Mouse (Mus musculus): ENCODE data around the gene Ccr5. TPM values are rescaled to one million over a fixed set of nuclear protein-coding genes. Genes with fewer than 3 reads are reported as not detected.

Gene Ccr5
- polyA plus RNA-seq, 1 experiment from 2014 or later, result 0.89 TPM

DNA sequence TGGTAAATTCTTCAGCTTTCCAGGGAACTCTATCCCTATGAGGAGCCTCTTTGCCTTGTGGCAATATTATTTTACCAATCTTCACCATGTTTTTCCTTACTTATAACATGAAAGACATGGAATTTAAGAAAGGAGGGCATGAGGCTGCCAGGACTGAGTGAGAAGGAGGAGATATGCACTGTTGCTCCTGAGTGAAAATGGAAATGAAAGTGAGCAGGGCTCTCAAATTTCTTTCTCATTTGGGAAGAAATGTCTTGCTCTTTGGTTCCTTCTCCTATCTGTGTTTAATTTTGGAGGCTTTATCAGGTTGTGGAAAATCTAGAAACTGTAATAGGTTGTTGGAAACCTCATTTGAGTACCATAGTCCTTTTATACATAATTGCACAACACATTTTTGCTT is 14.1 kb upstream of the Ccr5 start:
- H3K4me3 ChIP-seq (ENCODE audit: low read length), result no peak overlapping the region
- no peaks in the 10 kb centered on the region for H3K9me3 ChIP-seq (replicated peaks; ENCODE audit: control insufficient read depth, low read length)
- H3K9ac ChIP-seq (ENCODE audit: low read length), result no peak overlapping the region
- H3K27me3 ChIP-seq (ENCODE audit: control insufficient read depth, insufficient read depth, low read length), result no peaks in the 10 kb centered on the region
- no peak overlapping the region for H3K27ac ChIP-seq (ENCODE audit: low read length)
- H3K4me2 ChIP-seq (ENCODE audit: low read depth, low read length), result no peak overlapping the region
- no peak for ATAC-seq (replicated peaks; ENCODE audit: extremely low read depth, insufficient read depth, low FRiP score)
- H3K36me3 ChIP-seq (ENCODE audit: control insufficient read depth, insufficient read depth), result no peaks in the 10 kb centered on the region
- no peaks in the 10 kb centered on the region for H3K4me1 ChIP-seq (ENCODE audit: control insufficient read depth, insufficient read depth, low read length)

- no peaks in the 10 kb centered on the region for H3K4me1 ChIP-seq (ENCODE audit: control insufficient read depth, insufficient read depth, low read length)
- no peak overlapping the region for H3K4me3 ChIP-seq (ENCODE audit: low read length)
- 45% methylated on average over 2 of the region's 2 CpGs for WGBS
- H3K27ac ChIP-seq (ENCODE audit: low read length), result no peak overlapping the region
- H3K9me3 ChIP-seq (replicated peaks; ENCODE audit: control insufficient read depth, low read length), result no peaks in the 10 kb centered on the region
- ATAC-seq (replicated peaks; ENCODE audit: extremely low read depth, insufficient read depth, low FRiP score), result no peak
- no peak overlapping the region for H3K4me2 ChIP-seq (ENCODE audit: low read depth, low read length)
- no peaks in the 10 kb centered on the region for H3K36me3 ChIP-seq (ENCODE audit: control insufficient read depth, insufficient read depth)
- H3K9ac ChIP-seq (ENCODE audit: low read length), result no peak overlapping the region
- no peaks in the 10 kb centered on the region for H3K27me3 ChIP-seq (ENCODE audit: control insufficient read depth, insufficient read depth, low read length)
These were observed 12.8 kb upstream of the Ccr5 start for GRCm38 (mm10) chr9:124108356-124109127.

DNA sequence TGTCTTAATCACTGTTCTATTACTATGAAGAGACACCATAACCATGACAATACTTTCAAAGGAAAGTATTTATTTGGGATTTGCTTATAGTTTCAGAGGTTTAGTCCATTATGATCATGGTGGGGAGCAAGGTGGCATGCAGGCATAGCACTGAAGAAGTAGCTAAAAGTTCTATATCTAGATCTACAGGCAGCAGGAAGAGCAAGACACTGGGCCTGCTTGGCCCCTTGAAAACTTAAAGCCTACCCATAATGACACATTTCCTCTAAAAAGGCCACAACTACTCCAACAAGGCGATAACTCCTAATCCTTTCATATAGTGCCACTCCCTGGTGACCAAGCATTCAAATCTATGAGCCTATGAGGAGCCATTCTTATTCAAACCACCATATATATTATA is 9.3 kb upstream of the Ccr5 start:
- no peak for ATAC-seq (replicated peaks; ENCODE audit: extremely low read depth, insufficient read depth, low FRiP score)
- no peaks in the 10 kb centered on the region for H3K4me1 ChIP-seq (ENCODE audit: control insufficient read depth, insufficient read depth, low read length)
- WGBS, result 54% methylated on average over 1 of the region's 1 CpGs
- no peak overlapping the region for H3K27ac ChIP-seq (ENCODE audit: low read length)
- no peaks in the 10 kb centered on the region for H3K9me3 ChIP-seq (replicated peaks; ENCODE audit: control insufficient read depth, low read length)
- H3K9ac ChIP-seq (ENCODE audit: low read length), result no peak overlapping the region
- H3K36me3 ChIP-seq (ENCODE audit: control insufficient read depth, insufficient read depth), result no peaks in the 10 kb centered on the region
- no peak overlapping the region for H3K4me2 ChIP-seq (ENCODE audit: low read depth, low read length)
- H3K4me3 ChIP-seq (ENCODE audit: low read length), result no peak overlapping the region
- H3K27me3 ChIP-seq (ENCODE audit: control insufficient read depth, insufficient read depth, low read length), result no peaks in the 10 kb centered on the region

DNA sequence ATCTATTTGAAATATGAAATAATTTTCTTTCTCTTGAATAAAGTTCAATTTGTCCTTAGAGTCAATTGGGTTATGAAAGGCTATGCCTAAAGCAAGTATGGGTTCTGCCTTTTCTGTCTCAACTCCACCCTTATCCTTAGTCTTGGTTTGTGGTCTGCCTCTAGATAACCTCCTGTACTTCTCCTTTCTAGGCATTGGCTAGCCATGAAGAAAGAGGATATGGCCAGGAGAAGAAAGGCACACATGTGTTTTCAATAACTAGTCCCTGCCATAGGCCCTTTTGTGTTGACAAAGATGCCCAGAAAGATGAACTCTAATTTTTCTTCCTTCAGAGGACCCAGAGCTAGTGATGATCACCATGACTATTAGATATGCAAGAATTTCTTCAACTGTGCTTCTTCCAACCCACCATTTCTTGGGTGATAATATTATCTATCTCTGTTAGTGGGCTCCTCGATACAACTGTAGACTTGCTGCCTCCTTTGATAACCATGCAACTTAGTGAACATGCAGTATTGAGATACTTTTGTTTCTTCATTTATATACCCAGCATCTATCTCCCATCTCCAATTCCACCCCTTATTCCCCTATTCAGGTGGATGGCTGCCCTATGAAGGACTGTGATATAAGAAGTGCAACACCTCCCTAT is 8.6 kb upstream of the Ccr5 start:
- 60% methylated on average over 1 of the region's 1 CpGs for WGBS
- Histone ChIP-seq H3K4me1 (ENCODE audit: control insufficient read depth, insufficient read depth, low read length) (no peaks in the 10 kb centered on the region), H3K9me3 (replicated peaks; ENCODE audit: control insufficient read depth, low read length) (no peaks in the 10 kb centered on the region), H3K4me2 (ENCODE audit: low read depth, low read length) (no peak overlapping the region), H3K9ac (ENCODE audit: low read length) (no peak overlapping the region), H3K27me3 (ENCODE audit: control insufficient read depth, insufficient read depth, low read length) (no peaks in the 10 kb centered on the region), H3K27ac (ENCODE audit: low read length) (no peak overlapping the region), H3K36me3 (ENCODE audit: control insufficient read depth, insufficient read depth) (no peaks in the 10 kb centered on the region), H3K4me3 (ENCODE audit: low read length) (no peak overlapping the region)
- ATAC-seq (replicated peaks; ENCODE audit: extremely low read depth, insufficient read depth, low FRiP score), result no peak

DNA sequence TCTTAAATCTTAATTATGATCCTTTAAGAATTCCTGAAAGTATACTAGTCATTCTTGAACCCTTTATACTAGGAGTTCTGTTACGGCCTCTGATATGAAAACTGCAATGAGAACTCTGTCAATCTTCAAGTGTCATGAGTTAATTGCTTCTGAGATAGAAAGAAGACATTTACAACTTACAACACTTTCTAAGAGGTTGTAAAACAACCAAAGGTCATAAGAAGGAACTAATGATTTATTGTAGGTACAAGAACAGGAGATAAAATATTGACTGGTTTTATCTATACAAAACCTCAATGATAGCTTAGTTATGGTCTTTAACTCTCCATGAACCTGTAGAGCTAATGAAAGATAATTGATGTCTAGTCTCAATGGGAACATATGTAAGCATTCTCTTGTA is 7.6 kb upstream of the Ccr5 start:
- H3K9ac ChIP-seq (ENCODE audit: low read length), result no peak overlapping the region
- no peak for ATAC-seq (replicated peaks; ENCODE audit: extremely low read depth, insufficient read depth, low FRiP score)
- no peak overlapping the region for H3K27ac ChIP-seq (ENCODE audit: low read length)
- no peak overlapping the region for H3K4me3 ChIP-seq (ENCODE audit: low read length)
- no peaks in the 10 kb centered on the region for H3K27me3 ChIP-seq (ENCODE audit: control insufficient read depth, insufficient read depth, low read length)
- no peaks in the 10 kb centered on the region for H3K36me3 ChIP-seq (ENCODE audit: control insufficient read depth, insufficient read depth)
- 73% methylated on average over 1 of the region's 1 CpGs for WGBS
- H3K4me2 ChIP-seq (ENCODE audit: low read depth, low read length), result no peak overlapping the region
- H3K9me3 ChIP-seq (replicated peaks; ENCODE audit: control insufficient read depth, low read length), result no peaks in the 10 kb centered on the region
- H3K4me1 ChIP-seq (ENCODE audit: control insufficient read depth, insufficient read depth, low read length), result no peaks in the 10 kb centered on the region

GRCm38 (mm10) chr9:124118489-124118888 is 2.9 kb upstream of the Ccr5 start:
- Histone ChIP-seq H3K9me3 (replicated peaks; ENCODE audit: control insufficient read depth, low read length) (no peaks in the 10 kb centered on the region), H3K27ac (ENCODE audit: low read length) (no peak overlapping the region), H3K4me1 (ENCODE audit: control insufficient read depth, insufficient read depth, low read length) (no peaks in the 10 kb centered on the region), H3K9ac (ENCODE audit: low read length) (no peak overlapping the region), H3K27me3 (ENCODE audit: control insufficient read depth, insufficient read depth, low read length) (no peaks in the 10 kb centered on the region), H3K4me3 (ENCODE audit: low read length) (no peak overlapping the region), H3K36me3 (ENCODE audit: control insufficient read depth, insufficient read depth) (no peaks in the 10 kb centered on the region), H3K4me2 (ENCODE audit: low read depth, low read length) (no peak overlapping the region)
- no peak for ATAC-seq (replicated peaks; ENCODE audit: extremely low read depth, insufficient read depth, low FRiP score)
- 90% methylated on average over 1 of the region's 1 CpGs for WGBS

DNA sequence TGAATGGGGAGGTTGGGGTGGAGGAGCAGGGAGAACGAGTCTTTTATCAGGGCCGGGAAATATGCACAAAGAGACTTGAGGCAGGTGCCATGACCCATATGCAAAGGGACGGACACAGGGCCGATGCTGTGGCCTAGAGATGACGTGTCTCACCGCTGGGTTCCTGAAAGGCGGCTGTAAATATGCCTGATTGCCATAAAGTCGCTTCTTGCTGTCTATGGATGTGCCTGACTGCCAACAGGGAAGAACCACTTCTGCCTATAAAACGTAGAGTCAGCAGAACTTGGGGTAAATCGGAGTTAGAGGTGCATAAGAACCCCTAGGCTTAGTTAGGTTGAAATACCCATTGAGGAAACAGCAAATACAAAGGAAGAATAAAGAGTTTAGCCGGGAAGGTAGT is 4.2 kb downstream of the Ccr5 start:
- H3K9me3 ChIP-seq (replicated peaks; ENCODE audit: control insufficient read depth, low read length), result no peaks in the 10 kb centered on the region
- H3K4me3 ChIP-seq (ENCODE audit: low read length), result no peak overlapping the region
- H3K9ac ChIP-seq (ENCODE audit: low read length), result no peak overlapping the region
- H3K4me2 ChIP-seq (ENCODE audit: low read depth, low read length), result no peak overlapping the region
- ATAC-seq (replicated peaks; ENCODE audit: extremely low read depth, insufficient read depth, low FRiP score), result no peak
- no peaks in the 10 kb centered on the region for H3K27me3 ChIP-seq (ENCODE audit: control insufficient read depth, insufficient read depth, low read length)
- no peaks in the 10 kb centered on the region for H3K4me1 ChIP-seq (ENCODE audit: control insufficient read depth, insufficient read depth, low read length)
- no peak overlapping the region; the same call in 1 of the 2 replicates for H3K27ac ChIP-seq (ENCODE audit: low read length)
- 78% methylated on average over 11 of the region's 11 CpGs for WGBS
- no peaks in the 10 kb centered on the region for H3K36me3 ChIP-seq (ENCODE audit: control insufficient read depth, insufficient read depth)

DNA sequence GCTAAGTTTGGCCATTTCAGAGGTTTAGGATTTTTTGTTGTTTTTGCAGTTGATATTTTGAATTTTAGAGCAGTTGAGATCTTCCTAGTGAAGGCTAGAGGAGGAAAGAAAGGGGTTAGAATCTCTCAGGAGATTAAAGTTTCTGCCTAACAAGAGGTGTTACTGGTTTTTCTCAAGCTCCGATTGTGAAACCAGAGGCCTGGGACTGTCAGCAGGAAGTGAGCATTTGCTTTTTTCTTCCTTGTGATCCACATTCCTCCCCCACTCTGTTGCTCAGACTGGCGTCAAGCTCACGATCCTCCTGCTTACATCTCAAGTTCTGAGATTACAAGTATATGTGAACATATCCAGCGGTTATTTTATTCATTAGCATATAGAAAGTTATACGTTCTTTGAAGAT is 5.0 kb downstream of the Ccr5 start:
- Histone ChIP-seq H3K4me2 (ENCODE audit: low read depth, low read length) (no peak overlapping the region), H3K27me3 (ENCODE audit: control insufficient read depth, insufficient read depth, low read length) (no peaks in the 10 kb centered on the region), H3K4me1 (ENCODE audit: control insufficient read depth, insufficient read depth, low read length) (no peaks in the 10 kb centered on the region), H3K4me3 (ENCODE audit: low read length) (no peak overlapping the region), H3K9ac (ENCODE audit: low read length) (peak overlapping the region; percentile 58), H3K27ac (ENCODE audit: low read length) (peak overlapping the region; percentile 74), H3K9me3 (replicated peaks; ENCODE audit: control insufficient read depth, low read length) (no peaks in the 10 kb centered on the region), H3K36me3 (ENCODE audit: control insufficient read depth, insufficient read depth) (no peaks in the 10 kb centered on the region)
- 0 out of 2 replicates have a peak, but pooled peaks have one; percentile 45 for ATAC-seq (replicated peaks; ENCODE audit: extremely low read depth, insufficient read depth, low FRiP score)
- WGBS, result 18% methylated on average over 5 of the region's 5 CpGs

DNA sequence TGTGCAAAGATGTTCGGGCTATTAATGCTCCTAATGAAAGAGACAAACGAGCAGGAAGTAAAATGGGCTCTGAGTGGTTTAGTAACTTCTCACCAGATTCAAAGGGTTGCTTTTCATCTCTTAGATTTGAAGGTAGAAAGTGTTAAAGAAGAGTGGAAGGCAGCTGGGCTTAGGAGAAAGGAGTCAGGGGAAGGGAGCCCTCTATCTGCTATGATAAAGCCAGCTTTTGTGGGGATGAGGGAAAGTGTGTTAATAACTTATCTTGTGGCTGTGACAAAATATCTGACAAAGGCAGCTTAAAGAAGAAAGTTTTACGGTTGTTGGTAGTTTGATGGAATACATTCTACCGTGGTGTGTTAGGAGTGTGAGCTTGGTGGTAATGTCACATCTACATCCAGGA is 6.1 kb downstream of the Ccr5 start:
- H3K9me3 ChIP-seq (replicated peaks; ENCODE audit: control insufficient read depth, low read length), result no peaks in the 10 kb centered on the region
- no peak overlapping the region for H3K4me3 ChIP-seq (ENCODE audit: low read length)
- H3K9ac ChIP-seq (ENCODE audit: low read length), result no peak overlapping the region; the same call in 1 of the 2 replicates
- no peaks in the 10 kb centered on the region for H3K36me3 ChIP-seq (ENCODE audit: control insufficient read depth, insufficient read depth)
- no peak overlapping the region for H3K27ac ChIP-seq (ENCODE audit: low read length)
- no peak for ATAC-seq (replicated peaks; ENCODE audit: extremely low read depth, insufficient read depth, low FRiP score)
- no peaks in the 10 kb centered on the region for H3K27me3 ChIP-seq (ENCODE audit: control insufficient read depth, insufficient read depth, low read length)
- H3K4me2 ChIP-seq (ENCODE audit: low read depth, low read length), result no peak overlapping the region
- no peaks in the 10 kb centered on the region for H3K4me1 ChIP-seq (ENCODE audit: control insufficient read depth, insufficient read depth, low read length)
- 34% methylated on average over 4 of the region's 4 CpGs for WGBS

Measured in heart, embryonic 16.5 days (tissue).